Mouse (Mus musculus): ENCODE results near the gene Ctnnd2.

Ctnnd2 gene

DNA sequence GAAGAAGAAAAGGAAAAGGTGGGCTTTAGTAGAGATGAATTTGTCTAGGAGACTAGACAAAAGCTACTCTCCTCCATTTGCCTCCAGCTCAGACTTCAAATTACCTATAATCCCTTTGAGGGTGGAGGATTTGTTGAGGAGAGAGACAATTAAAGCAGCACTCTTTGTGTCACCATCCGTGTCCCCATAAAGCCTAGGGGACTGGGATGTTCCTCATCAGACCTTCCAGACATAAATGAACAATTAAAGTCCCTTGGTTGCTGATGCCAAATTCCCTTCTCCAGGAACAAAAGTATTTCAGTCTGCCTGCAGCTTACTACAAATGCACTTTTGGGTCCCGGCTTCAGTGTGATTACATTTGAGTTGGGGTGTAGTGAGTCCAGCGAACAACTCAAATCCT is 340.1 kb downstream of the Ctnnd2 start:
- DNase-seq (ENCODE audit: low spot score in 2 of 2): no peak

DNA sequence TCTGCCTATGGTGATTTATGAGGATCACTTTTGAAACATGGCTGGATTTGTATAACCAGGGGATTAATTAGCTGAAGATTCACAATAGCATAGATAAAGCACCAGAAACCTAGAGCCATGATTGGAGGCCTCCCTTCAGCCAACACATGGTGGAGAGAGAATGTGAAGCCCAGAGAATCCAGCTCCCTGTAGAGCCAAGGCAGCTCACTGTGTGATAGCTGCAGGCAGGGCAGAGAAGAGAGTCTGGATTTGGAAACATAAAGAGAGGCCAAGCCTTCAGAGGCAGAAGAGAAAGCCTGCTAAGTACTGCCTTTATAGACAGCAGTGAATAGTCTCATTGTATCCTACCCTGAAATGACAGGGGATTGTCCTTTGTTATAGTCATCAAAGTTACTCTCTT is 340.7 kb downstream of the Ctnnd2 start:
- no peak for DNase-seq (ENCODE audit: low spot score in 2 of 2)

DNA sequence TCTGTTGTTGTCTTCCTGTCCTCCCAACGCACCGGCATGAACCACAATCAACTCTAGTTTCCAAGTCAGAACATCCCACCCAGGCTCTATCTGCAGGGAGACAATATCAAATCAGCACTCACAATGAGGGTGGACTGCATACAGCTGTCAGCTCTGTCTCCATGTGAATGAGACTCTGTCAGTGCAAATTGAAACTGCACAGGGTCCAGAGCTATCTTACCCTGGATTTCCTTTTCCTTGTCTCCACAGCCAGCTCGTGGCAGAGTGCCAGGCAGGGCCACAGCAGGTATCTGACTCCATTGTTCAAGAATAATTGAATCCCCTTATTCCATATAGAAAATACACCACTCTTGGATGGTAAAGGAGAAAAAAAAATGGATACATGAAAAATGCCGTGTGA is 343.0 kb downstream of the Ctnnd2 start:
- no peak for DNase-seq (ENCODE audit: low spot score in 2 of 2)

DNA sequence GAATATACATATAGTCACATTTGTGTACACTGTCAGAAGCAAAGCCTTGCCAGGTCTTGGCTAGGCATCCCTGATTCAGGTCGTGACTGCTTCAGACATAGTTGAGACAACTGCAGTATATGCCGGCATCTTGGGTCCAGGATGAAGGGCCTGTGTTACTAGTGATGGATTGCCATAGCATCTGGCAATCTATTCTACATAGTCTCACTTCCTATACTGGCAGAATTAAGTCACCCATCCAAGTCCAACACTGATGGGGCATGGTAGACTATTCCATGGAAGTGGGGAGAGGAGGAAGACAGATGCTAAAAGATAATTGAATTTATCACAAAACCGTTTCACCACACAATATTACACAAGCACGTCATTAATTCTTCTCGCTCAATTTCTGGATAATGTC is 369.1 kb downstream of the Ctnnd2 start:
- DNase-seq (ENCODE audit: low spot score in 2 of 2): no peak

DNA sequence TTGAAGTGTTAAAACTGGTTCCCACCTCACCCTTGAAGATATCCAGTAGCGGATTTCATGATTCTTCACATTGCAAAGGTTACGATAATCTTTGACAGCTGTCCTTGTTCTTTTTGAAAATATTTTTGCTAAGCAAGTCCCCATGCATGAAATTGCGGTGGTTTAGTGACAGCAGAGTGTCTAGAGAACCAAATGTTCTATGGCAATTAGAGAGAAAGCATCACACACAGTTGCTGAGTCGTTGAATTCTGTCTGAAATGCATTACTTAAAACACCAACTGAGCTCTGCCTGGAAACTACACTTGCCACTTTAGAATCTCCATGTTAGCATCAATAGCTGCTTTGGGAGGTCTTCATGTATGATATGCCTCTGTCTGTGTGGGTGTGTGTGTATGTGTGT is 375.9 kb downstream of the Ctnnd2 start:
- DNase-seq (ENCODE audit: low spot score in 2 of 2): no peak

DNA sequence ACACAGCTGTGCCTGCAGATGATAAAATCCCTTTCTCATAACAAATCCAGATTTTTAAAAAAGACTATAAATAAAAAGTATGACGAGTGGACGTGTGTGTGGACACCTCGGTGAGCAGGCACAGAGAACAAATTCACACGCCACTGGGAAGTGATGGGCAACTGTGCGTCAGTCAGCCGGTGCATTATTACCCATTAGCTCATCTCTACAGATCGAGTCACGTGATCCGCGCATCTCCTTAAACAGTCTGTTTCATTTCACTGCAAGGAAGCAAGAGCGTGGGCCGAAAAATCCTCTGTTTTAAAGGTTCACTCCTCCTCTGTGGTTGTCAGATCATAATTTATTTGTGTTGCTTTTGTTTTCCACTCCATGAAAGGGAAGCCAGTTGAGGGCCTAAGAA is 378.6 kb downstream of the Ctnnd2 start:
- no peak for DNase-seq (ENCODE audit: low spot score in 2 of 2)

DNA sequence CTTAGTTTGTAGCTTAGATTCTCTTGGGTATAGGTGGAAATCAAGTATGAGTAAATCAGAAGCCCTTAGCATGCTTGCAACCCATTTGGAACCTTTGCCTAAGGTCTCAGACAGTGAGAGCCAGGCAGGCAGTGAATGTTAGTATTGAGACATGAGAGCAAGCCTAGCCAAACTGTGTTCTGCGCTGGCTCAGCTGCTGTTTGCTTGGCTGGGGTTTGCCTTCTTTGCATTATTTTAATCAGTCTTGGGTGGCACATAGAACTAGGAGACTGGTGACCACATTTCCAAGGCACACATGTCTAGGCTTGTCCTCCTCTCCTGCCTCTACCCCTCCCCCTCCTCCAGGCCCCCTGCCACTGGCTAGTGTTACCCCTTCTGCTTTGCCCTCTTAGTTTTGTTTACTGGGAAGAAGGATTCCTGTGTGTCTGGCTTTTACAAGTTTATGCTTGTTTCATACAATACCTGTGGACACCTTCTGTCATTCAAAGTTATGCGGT is 381.6 kb downstream of the Ctnnd2 start:
- DNase-seq (ENCODE audit: low spot score in 2 of 2): no peak

DNA sequence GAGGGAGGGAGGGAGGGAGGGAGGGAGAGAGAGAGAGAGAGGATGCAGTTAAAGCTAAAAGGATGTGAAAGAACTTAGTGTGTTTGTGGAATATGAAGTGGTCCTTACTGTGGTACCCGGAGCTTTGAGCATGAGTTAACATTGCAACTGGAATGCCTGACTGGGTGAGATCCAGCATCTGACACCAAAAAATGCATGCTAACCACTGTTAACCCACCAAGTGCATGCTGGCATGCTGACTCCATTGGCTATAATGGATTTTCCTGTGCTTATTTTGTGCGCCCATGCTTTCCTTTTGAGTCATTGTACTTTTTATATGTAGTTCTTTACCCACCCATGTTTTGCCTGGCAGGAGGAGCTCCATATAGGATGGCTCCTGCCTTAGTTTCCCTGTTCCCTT is 383.4 kb downstream of the Ctnnd2 start:
- DNase-seq (ENCODE audit: low spot score in 2 of 2): no peak

DNA sequence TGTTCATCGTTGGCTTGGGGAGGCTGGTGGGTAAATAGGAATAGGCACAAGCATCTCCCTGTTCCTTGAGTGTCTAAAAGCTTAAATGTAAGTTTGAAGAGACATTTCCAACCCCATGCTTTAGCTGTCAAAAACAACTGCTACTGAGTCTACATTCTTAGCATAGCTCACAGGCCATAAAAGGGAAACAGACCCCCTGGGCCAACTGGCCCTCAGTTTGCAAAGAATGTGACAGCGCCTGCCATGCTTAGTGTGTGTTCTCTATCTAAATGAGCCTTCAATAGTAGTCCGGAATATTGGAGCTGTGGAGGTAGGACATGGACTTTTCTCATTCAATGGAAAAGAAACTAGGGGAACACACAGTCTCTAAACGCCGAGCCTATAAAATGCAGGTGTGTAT is 390.0 kb downstream of the Ctnnd2 start:
- DNase-seq (ENCODE audit: low spot score in 2 of 2): no peak

DNA sequence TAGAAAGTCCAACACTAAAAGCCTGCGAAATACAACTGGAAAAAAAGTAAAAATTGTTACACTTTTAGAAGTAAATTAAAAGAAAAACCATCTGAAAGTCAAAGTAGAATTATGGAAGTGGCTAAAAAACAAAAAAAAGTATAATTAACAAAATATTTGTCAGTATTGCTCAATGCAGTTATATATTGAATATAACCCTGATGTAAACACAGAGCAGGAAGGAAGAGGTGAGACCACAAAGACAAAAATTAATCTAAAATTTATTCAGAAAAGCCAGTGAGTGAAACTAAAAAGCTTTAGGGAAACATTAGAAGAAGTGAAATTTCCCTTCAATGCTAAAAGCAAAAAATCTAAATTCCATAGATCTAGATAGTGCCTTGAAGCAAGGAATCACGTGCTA is 392.2 kb downstream of the Ctnnd2 start:
- no peak for DNase-seq (ENCODE audit: low spot score in 2 of 2)

DNA sequence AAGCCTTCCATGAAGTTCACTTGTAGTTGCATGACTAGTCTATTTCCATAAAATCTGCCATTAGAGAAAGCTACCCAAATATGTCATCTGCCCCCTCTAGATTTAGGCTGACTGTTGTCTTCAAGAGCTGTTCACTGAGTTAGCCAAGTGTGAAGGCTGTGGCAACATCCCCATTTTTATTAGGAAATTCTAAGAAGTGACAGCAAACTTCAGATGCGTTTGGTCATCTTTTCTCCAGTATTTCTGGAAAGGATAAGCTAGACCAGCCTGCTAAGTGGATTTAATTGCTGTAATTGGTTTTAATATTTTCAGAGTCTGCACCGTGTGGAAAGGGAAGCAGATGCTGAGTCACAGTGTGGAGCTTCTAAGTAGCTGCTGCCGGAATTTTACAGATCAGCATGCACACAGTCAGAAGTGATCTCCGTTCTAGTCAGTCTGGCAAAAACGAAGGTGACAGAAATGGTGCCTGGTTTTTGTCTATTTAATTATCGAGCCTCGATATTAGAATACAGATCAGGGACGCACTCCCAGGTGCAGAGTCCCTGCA is 397.9 kb downstream of the Ctnnd2 start:
- no peak for DNase-seq (ENCODE audit: low spot score in 2 of 2)

DNA sequence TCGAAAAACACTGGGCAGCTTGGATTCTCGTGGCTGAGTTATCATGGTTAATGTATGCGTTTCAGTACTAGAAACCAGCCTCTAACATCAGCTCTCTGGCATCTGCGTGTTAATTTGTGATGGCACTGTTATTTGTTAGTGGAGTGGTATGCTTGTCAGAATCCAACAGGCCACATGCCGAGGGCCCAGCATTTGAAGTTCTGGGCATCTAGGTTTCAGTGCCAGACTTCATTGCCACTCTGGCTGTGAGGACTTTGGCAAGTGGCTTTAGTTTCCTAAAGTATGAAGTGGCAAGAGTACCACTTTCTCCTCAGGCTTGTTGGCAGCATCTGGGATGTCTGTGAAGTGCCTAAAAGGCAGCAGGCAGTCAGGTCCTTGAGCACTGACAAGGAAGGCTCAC is 415.1 kb downstream of the Ctnnd2 start:
- DNase-seq (ENCODE audit: low spot score in 2 of 2): no peak

DNA sequence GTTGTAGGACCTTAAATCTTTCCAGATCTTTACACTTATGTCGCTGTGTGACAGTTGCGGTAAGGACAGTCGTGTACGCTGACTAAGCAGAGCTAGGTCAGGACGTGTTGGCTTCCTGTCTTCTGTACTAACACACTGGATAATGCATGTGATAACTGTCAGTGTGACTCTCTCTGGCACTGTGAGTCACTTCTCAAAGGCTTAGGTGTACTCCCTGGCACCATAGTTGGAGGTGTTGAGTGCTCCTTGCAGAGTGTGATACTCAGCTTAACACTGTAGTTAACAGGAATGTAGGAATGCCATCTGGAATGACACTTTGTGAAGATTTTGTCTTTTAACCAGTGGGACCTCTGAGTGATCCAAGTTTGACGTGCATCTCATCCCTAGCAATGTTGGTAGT is 418.5 kb downstream of the Ctnnd2 start:
- no peak for DNase-seq (ENCODE audit: low spot score in 2 of 2)

DNA sequence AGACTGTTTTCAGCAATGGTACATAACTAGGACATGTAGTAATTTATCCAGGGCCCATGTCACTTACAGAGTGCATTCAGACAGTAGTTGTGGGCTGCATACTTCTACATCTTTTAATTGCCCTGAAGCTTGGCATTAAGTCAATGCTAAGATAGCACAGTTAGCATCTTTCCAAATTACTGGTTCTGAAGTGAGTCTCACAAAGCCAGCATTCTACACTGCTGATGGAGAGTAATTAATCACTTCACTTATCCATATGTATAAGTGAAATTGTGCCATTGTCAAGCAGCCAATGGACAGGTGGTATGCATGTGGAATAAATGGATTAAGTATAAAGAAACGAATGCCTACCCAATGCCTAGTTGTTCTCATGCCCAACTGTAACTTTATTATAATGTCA is 423.1 kb downstream of the Ctnnd2 start:
- no peak for DNase-seq (ENCODE audit: low spot score in 2 of 2)

DNA sequence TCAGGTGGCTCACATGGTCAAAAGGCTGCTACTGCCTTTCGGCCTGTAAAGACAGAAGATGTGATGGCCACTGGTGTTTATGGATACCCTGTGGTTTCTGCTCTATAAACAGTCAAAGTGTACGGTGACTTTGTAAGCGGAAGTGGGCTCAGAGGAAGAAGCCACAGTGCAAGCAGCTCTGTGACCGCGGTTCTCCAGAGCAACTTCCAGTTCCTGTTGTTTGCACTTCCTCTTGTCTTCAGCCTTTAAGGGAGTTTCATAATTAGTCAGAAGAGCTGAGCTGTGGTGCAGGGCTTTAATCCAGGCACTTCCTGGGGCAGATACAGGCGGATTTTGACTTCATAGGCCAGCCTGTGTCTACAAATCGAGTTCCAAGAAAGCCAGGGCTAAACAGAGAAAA is 438.2 kb downstream of the Ctnnd2 start:
- DNase-seq (ENCODE audit: low spot score in 2 of 2): peak in 1 of 2 experiments; percentile 4

DNA sequence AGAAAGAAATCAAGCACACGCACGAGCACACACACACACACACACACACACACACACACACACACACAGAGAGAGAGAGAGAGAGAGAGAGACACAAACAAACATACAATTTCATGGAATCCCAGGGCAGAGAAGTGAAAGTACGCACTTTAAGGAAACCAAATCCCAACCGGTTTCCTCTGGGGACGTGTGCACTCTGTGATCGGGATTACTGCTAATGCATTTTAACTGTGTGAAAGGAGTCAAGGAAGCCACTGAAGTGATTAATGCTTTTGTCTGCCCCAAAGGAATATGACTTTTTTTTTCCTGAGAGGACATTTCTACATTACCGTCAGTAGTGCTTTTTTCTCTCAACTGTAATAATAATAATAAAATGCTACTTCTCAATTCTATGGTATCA is 443.1 kb downstream of the Ctnnd2 start:
- no peak for DNase-seq (ENCODE audit: low spot score in 2 of 2)

DNA sequence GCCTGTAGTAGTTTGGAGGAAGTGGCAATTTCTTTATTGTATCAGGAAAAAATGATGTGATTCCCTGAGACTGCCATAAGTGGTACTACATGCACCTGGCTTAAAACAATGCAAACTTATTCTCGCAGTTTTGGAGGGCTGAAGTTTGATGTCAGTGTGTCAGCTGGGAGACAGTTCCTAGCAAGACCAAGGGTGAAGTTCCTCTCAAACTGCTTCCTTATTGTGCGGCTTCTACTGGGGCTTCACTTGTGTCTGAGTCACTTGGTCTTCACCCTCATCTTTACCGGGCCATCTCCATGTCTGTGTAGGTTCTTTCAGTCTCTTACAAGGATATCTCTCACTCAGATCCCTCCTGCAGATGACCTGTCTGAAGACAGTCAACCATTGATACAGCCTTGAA is 444.5 kb downstream of the Ctnnd2 start:
- no peak for DNase-seq (ENCODE audit: low spot score in 2 of 2)

DNA sequence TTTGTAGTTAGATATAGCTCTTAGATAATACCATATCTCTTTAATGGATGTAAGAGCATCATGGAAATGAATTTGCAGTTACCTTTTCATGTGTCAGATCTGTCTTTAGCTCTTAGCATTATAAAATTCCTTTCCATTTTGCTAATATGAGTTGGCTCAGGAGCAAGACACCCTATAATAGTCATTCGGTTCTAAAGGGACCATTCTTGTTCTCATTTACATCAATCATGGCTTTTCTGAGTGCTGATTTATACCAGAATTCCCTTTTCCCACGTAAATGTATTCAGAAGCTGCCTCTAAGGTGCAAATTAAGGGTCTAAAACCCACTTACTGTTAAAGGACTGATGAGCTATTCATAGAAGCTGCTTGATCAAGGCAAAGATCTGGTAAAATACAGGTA is 445.5 kb downstream of the Ctnnd2 start:
- DNase-seq (ENCODE audit: low spot score in 2 of 2): no peak

DNA sequence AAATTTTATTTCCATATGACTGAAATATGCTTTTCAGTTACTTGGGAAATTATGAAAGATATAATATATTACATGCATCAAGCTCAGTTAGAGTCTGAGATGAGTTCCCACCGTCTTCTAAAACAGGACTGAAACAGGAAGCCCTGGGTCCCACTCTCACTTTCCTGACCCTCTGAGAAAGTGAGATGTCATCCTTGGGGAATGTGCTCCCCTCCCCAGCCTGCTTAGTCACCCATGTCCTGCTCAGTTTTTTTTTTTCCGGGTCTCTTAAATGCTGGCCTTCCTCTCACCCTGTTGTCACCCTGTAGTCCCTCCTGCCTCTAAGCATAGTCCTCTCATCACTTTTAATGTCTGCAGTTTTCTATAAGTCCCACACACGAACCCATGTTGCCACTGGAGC is 456.1 kb downstream of the Ctnnd2 start:
- no peak for DNase-seq (ENCODE audit: low spot score in 2 of 2)

DNA sequence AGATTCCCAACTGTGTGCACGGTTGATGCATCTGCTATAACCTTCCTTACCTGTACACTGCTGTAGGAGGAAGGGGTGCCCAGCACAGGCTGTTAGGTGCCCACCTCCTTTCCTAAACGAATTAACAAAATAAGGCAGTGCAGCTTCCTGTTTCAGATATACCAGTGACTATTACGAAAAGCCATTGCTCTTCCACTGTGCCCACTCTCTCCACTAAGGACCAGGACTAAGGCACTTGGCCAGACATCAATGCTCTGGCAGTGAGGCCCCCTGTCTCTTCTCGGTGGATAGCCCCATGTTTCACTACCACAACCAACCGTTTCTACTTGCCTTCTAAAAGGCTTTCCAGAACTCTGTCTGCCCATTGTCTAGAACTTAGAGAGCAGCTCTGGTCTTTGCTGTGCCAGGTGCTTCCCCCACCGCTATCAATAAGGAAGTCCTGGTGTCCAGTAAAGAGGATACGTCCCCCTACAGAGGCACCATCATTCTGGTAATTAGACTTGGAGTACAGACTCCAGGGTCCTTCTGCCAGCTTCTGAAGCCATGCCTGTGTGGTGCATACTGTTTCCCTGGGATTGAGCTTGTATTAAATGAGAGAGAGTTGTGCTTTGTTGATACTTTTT is 459.8 kb downstream of the Ctnnd2 start:
- no peak for DNase-seq (ENCODE audit: low spot score in 2 of 2)

DNA sequence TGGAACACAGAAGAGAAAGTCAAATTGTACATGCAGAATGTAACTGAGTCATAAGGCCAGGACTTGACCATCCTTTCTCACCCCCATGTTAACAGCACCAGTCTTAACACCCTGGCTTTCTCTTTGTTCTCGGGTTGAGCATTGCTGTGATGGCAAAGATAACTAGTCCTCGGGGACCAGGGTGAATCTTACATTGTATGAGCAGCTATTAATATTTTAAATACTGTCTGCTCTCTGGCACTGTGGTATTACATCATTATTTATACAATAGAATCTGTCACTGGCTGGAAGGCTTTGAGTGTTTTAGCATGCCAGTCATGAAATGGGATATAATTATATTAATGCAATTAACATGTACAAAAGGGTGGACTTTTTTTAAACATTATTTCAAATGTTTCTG is 461.5 kb downstream of the Ctnnd2 start:
- DNase-seq (ENCODE audit: low spot score in 2 of 2): no peak

DNA sequence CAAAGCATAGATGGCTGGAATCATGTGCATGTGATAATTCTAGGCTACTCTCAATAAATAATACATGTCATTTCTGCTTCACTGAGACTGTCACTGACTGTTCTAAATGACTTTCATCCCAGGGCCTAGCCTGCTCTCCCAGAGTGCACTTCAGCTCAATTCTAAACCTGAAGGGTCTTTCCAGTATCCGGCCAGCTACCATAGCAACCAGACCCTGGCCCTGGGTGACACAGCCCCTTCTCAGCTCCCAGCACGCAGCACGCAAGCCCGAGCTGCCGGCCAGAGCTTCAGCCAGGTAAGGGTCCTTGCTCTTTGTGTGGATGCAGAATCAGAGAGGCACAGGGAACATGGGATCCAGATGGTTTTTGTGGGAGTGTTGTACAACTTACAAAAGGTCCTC is 462.1 kb downstream of the Ctnnd2 start:
- DNase-seq (ENCODE audit: low spot score in 2 of 2): no peak

DNA sequence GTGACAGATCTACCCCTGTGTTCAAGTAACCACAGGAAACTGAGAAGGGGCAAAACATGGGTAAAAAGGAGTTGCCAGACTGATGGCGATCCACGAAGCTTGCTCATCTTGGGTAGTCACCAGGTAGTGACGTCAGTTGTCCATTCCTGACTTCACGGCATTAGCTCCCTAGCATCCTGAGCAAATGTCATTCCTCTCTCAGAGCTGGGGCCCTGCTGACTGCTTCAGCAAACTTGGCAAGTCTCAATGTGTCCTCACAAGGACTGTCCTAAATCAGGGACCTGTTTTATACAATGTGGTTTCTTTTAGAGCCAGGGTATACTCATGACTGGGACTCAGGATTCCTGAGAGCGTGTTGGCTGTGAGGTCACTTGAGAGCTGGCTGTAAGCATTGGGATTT is 468.3 kb downstream of the Ctnnd2 start:
- no peak for DNase-seq (ENCODE audit: low spot score in 2 of 2)

DNA sequence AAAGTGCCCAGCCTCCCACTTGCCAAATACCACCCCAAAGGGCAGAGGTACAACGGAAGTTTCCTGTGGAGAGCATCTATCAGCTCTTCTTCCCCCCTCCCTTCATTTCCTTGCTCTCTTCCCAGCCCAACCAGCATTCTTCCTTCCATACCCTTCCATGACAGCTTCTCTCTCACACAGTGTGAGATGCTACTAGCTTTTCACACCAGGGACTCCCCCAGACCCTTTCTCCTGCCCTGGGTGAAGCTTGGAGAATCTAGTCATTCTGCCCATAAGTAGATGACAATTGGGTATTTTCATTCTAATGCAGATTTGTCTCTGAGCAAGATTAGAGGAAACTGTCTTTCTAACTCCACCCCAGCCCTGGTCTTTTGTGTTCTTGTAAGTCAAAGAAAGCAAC is 473.3 kb downstream of the Ctnnd2 start:
- DNase-seq (ENCODE audit: low spot score in 2 of 2): no peak
